Mouse (Mus musculus): Measurements from ENCODE around the gene Zcwpw1. TPM values are rescaled to one million over a fixed set of nuclear protein-coding genes. Genes with fewer than 3 reads are reported as not detected.
"Not testable (repeated sequence)": the region's sequence is repeated elsewhere in the genome, so short reads cannot be mapped to it uniquely, and the experiment has no call there.

Zcwpw1 gene
- polyA plus RNA-seq, 1 experiment from 2014 or later = 3.5 TPM

GRCm38 (mm10) chr5:137746851-137747325 lies 40.7 kb upstream of the Zcwpw1 start:
- Histone ChIP-seq H3K9me3 (replicated peaks) (no peaks in the 10 kb centered on the region), H3K27ac (peak overlapping the region; percentile 99), H3K27me3 (no peaks in the 10 kb centered on the region), H3K36me3 (peaks cover 22% of the 10 kb centered on the region), H3K4me1 (replicated peaks) (peaks cover 57% of the 10 kb centered on the region), H3K9ac (peak overlapping the region; percentile 97), H3K4me2 (peak overlapping the region; percentile 99), H3K4me3 (replicated peaks) (peak overlapping the region; percentile 90)
- peak; percentile 18 for DNase-seq
- under 1% methylated on average over 16 of the region's 16 CpGs for whole genome bisulfite sequencing (ENCODE audit: insufficient replicate concordance)
- no peak for ATAC-seq (ENCODE audit: low read depth)

GRCm38 (mm10) chr5:137747326-137747961 lies 40.2 kb upstream of the Zcwpw1 start:
- Histone ChIP-seq H3K4me2 (peak overlapping the region; percentile 99), H3K9ac (peak overlapping the region; percentile 97), H3K27me3 (no peaks in the 10 kb centered on the region), H3K27ac (peak overlapping the region; percentile 99), H3K4me1 (replicated peaks) (peaks cover 54% of the 10 kb centered on the region), H3K9me3 (replicated peaks) (no peaks in the 10 kb centered on the region), H3K36me3 (peaks cover 28% of the 10 kb centered on the region), H3K4me3 (replicated peaks) (peak overlapping the region; percentile 90)
- WGBS (ENCODE audit: insufficient replicate concordance) = 2% methylated on average over 26 of the region's 26 CpGs
- DNase-seq (peak; percentile 63), ATAC-seq (ENCODE audit: low read depth) (peak; percentile 57)

- DNase-seq (no peak), ATAC-seq (ENCODE audit: low read depth) (no peak)
- Histone ChIP-seq H3K36me3 (peaks cover 35% of the 10 kb centered on the region), H3K4me2 (peak overlapping the region; percentile 99), H3K27ac (peak overlapping the region; percentile 99), H3K4me1 (replicated peaks) (peaks cover 48% of the 10 kb centered on the region), H3K27me3 (no peaks in the 10 kb centered on the region), H3K4me3 (replicated peaks) (peak overlapping the region; percentile 90), H3K9me3 (replicated peaks) (no peaks in the 10 kb centered on the region), H3K9ac (peak overlapping the region; percentile 97)
- WGBS (ENCODE audit: insufficient replicate concordance) = 30% methylated on average over 5 of the region's 5 CpGs
These were observed 39.3 kb upstream of the Zcwpw1 start for GRCm38 (mm10) chr5:137748130-137748770.

- ATAC-seq (ENCODE audit: low read depth) = no peak
- DNase-seq = no peak
- H3K4me2 ChIP-seq = peak overlapping the region; percentile 99
- H3K4me3 ChIP-seq (replicated peaks) = peak overlapping the region; percentile 90
- 23% methylated on average over 6 of the region's 6 CpGs for WGBS (ENCODE audit: insufficient replicate concordance)
- peak overlapping the region; percentile 99 for H3K27ac ChIP-seq
- peaks cover 46% of the 10 kb centered on the region for H3K36me3 ChIP-seq
- H3K9ac ChIP-seq = peak overlapping the region; percentile 97
- no peaks in the 10 kb centered on the region for H3K9me3 ChIP-seq (replicated peaks)
- H3K4me1 ChIP-seq (replicated peaks) = peaks cover 45% of the 10 kb centered on the region
- H3K27me3 ChIP-seq = no peaks in the 10 kb centered on the region
These were observed 38.3 kb upstream of the Zcwpw1 start for GRCm38 (mm10) chr5:137749196-137749836.

- not testable (repeated sequence) for H3K4me2 ChIP-seq; H3K9me3 ChIP-seq (replicated peaks); ATAC-seq (ENCODE audit: low read depth); H3K27me3 ChIP-seq; H3K27ac ChIP-seq; DNase-seq; H3K9ac ChIP-seq; H3K4me3 ChIP-seq (replicated peaks)
- Histone ChIP-seq H3K36me3 (peaks cover 51% of the 10 kb centered on the region), H3K4me1 (replicated peaks) (peaks cover 37% of the 10 kb centered on the region)
- 82% methylated on average over 6 of the region's 8 CpGs for WGBS (ENCODE audit: insufficient replicate concordance)
These were observed 37.4 kb upstream of the Zcwpw1 start for GRCm38 (mm10) chr5:137750212-137750611.

- H3K4me1 ChIP-seq (replicated peaks) = peaks cover 42% of the 10 kb centered on the region
These were observed 36.2 kb upstream of the Zcwpw1 start for GRCm38 (mm10) chr5:137751221-137751887.

GRCm38 (mm10) chr5:137751988-137752387 lies 35.6 kb upstream of the Zcwpw1 start:
- Histone ChIP-seq H3K4me1 (replicated peaks) (peaks cover 45% of the 10 kb centered on the region), H3K27me3 (no peaks in the 10 kb centered on the region), H3K9me3 (replicated peaks) (no peaks in the 10 kb centered on the region), H3K4me2 (no peak overlapping the region), H3K36me3 (peaks cover 69% of the 10 kb centered on the region), H3K27ac (peak overlapping the region; percentile 4; the same call in 1 of the 2 replicates), H3K9ac (no peak overlapping the region), H3K4me3 (replicated peaks) (no peak overlapping the region)
- ATAC-seq (ENCODE audit: low read depth) (no peak), DNase-seq (no peak)
- WGBS (ENCODE audit: insufficient replicate concordance) = 65% methylated on average over 6 of the region's 6 CpGs

More at GRCm38 (mm10) chr5:137751221-137751887, 36.2 kb upstream of the Zcwpw1 start:
- H3K9ac ChIP-seq = no peak overlapping the region
- peaks cover 62% of the 10 kb centered on the region for H3K36me3 ChIP-seq
- H3K27me3 ChIP-seq = no peaks in the 10 kb centered on the region
- no peak overlapping the region for H3K4me2 ChIP-seq
- ATAC-seq (ENCODE audit: low read depth) (no peak), DNase-seq (no peak)
- WGBS (ENCODE audit: insufficient replicate concordance) = 87% methylated on average over 13 of the region's 13 CpGs
- H3K27ac ChIP-seq = no peak overlapping the region
- no peaks in the 10 kb centered on the region for H3K9me3 ChIP-seq (replicated peaks)
- H3K4me3 ChIP-seq (replicated peaks) = no peak overlapping the region

GRCm38 (mm10) chr5:137753111-137753832 lies 34.3 kb upstream of the Zcwpw1 start:
- Histone ChIP-seq H3K9me3 (replicated peaks) (no peaks in the 10 kb centered on the region), H3K36me3 (peaks cover 80% of the 10 kb centered on the region), H3K4me3 (replicated peaks) (no peak overlapping the region), H3K4me2 (no peak overlapping the region), H3K9ac (no peak overlapping the region), H3K4me1 (replicated peaks) (peaks cover 36% of the 10 kb centered on the region), H3K27me3 (no peaks in the 10 kb centered on the region), H3K27ac (peak overlapping the region; percentile 55; the same call in 1 of the 2 replicates)
- DNase-seq = no peak
- 85% methylated on average over 13 of the region's 13 CpGs for WGBS (ENCODE audit: insufficient replicate concordance)
- no peak for ATAC-seq (ENCODE audit: low read depth)

GRCm38 (mm10) chr5:137755425-137755824 lies 32.2 kb upstream of the Zcwpw1 start:
- ATAC-seq (ENCODE audit: low read depth) = no peak
- H3K4me1 ChIP-seq (replicated peaks) = peaks cover 30% of the 10 kb centered on the region
- peaks cover 88% of the 10 kb centered on the region for H3K36me3 ChIP-seq
- DNase-seq = no peak
- no peak overlapping the region for H3K4me3 ChIP-seq (replicated peaks)
- H3K9me3 ChIP-seq (replicated peaks) = no peaks in the 10 kb centered on the region
- H3K4me2 ChIP-seq = no peak overlapping the region
- H3K27ac ChIP-seq = peak overlapping the region; percentile 11
- 89% methylated on average over 5 of the region's 5 CpGs for WGBS (ENCODE audit: insufficient replicate concordance)
- no peaks in the 10 kb centered on the region for H3K27me3 ChIP-seq
- H3K9ac ChIP-seq = no peak overlapping the region

- H3K4me2 ChIP-seq = no peak overlapping the region
- H3K9ac ChIP-seq = no peak overlapping the region
- DNase-seq (no peak), ATAC-seq (ENCODE audit: low read depth) (no peak)
- 69% methylated on average over 3 of the region's 3 CpGs for WGBS (ENCODE audit: insufficient replicate concordance)
- H3K36me3 ChIP-seq = peaks cover 82% of the 10 kb centered on the region
- no peaks in the 10 kb centered on the region for H3K27me3 ChIP-seq
- peak overlapping the region; percentile 11; the same call in 1 of the 2 replicates for H3K27ac ChIP-seq
- no peak overlapping the region for H3K4me3 ChIP-seq (replicated peaks)
- H3K4me1 ChIP-seq (replicated peaks) = peaks cover 30% of the 10 kb centered on the region
- H3K9me3 ChIP-seq (replicated peaks) = no peaks in the 10 kb centered on the region
These were observed 31.5 kb upstream of the Zcwpw1 start for GRCm38 (mm10) chr5:137756106-137756505.

Data from liver, embryonic 13.5 days (tissue).